Mouse (Mus musculus) left cerebral cortex, adult 8-10 months (tissue): ENCODE results near the gene Adipor1. TPM values are rescaled to one million over a fixed set of nuclear protein-coding genes. Genes with fewer than 3 reads are reported as not detected.
"Not testable (repeated sequence)": the region's sequence is repeated elsewhere in the genome, so short reads cannot be mapped to it uniquely, and the experiment has no call there.

Experiments used
- DNase-seq, 2 experiments: peaks; one replicate each; pipeline ENCODE4 v3.0.0; 2022; ENCODE audit warnings: low spot score in 2 of 2
- total RNA-seq, 4 experiments: library from RNA; stranded (reverse); gene quantifications; 2 replicates each; pipeline ENCODE4 v1.2.4; 2022

Gene Adipor1
- total RNA-seq, 4 experiments from 2014 or later, result 55.4 to 62.1 (median 57.5) TPM

GRCm38 (mm10) chr1:134419176-134419575 lies 4.0 kb downstream of the Adipor1 start:
- no peak for DNase-seq

- no peak for DNase-seq
These were observed 4.7 kb downstream of the Adipor1 start for GRCm38 (mm10) chr1:134419751-134420458.

- no peak for DNase-seq
These were observed 8.7 kb downstream of the Adipor1 start for GRCm38 (mm10) chr1:134423911-134424310.

- no peak for DNase-seq
These were observed 11.1 kb downstream of the Adipor1 start for GRCm38 (mm10) chr1:134426289-134426688.

- no peak for DNase-seq
These were observed 17.8 kb downstream of the Adipor1 start for GRCm38 (mm10) chr1:134433002-134433401.

- DNase-seq, result no peak
These were observed 18.3 kb downstream of the Adipor1 start for GRCm38 (mm10) chr1:134433473-134433872.

GRCm38 (mm10) chr1:134435414-134435813 lies 20.2 kb downstream of the Adipor1 start:
- no peak for DNase-seq

GRCm38 (mm10) chr1:134440437-134440836 lies 25.3 kb downstream of the Adipor1 start:
- no peak for DNase-seq

GRCm38 (mm10) chr1:134441737-134442136 lies 26.6 kb downstream of the Adipor1 start:
- not testable (repeated sequence) for DNase-seq

GRCm38 (mm10) chr1:134442394-134442793 lies 27.2 kb downstream of the Adipor1 start:
- DNase-seq, result no peak

GRCm38 (mm10) chr1:134443288-134443687 lies 28.1 kb downstream of the Adipor1 start:
- not testable (repeated sequence) for DNase-seq

GRCm38 (mm10) chr1:134445418-134445817 lies 30.2 kb downstream of the Adipor1 start:
- DNase-seq, result no peak

GRCm38 (mm10) chr1:134448537-134448936 lies 33.4 kb downstream of the Adipor1 start:
- DNase-seq, result not testable (repeated sequence)

- no peak for DNase-seq
These were observed 35.0 kb downstream of the Adipor1 start for GRCm38 (mm10) chr1:134450201-134450600.

- DNase-seq, result no peak
These were observed 35.8 kb downstream of the Adipor1 start for GRCm38 (mm10) chr1:134450986-134451385.

GRCm38 (mm10) chr1:134454904-134455824 lies 40.0 kb downstream of the Adipor1 start, which contains the start of gene Klhl12:
Klhl12 (plus strand) TSS chr1:134455531.
- DNase-seq, result peak; percentile 91 to 97

GRCm38 (mm10) chr1:134456060-134456459 lies 40.9 kb downstream of the Adipor1 start:
- DNase-seq, result no peak

- no peak for DNase-seq
These were observed 43.1 kb downstream of the Adipor1 start for GRCm38 (mm10) chr1:134458139-134458727.

GRCm38 (mm10) chr1:134460294-134461284 lies 45.4 kb downstream of the Adipor1 start:
- DNase-seq, result no peak
